Mouse (Mus musculus) CD4-positive helper T cell, adult 2 months (primary cell): ENCODE measurements around the gene Tsacc.
A peak's percentile ranks its signal among the peaks of the same experiment; 100 is the strongest.
"Not testable (repeated sequence)": the region's sequence is repeated elsewhere in the genome, so short reads cannot be mapped to it uniquely, and the experiment has no call there.

Experiments
- DNase-seq: peaks from one replicate; pipeline ENCODE4 v3.0.0-alpha.2; 2012; ENCODE audit warnings: low read depth, missing footprints, low spot score

The Tsacc gene

GRCm38 (mm10) chr3:88284815-88285564 lies 11.8 kb downstream of the Tsacc start:
- not testable (repeated sequence) for DNase-seq

GRCm38 (mm10) chr3:88281141-88281916 lies 15.5 kb downstream of the Tsacc start:
- DNase-seq, result not testable (repeated sequence)

- DNase-seq, result no peak
Measured at GRCm38 (mm10) chr3:88280035-88280434, 16.8 kb downstream of the Tsacc start.

- no peak for DNase-seq
Measured at GRCm38 (mm10) chr3:88276529-88277143, 20.2 kb downstream of the Tsacc start.

- DNase-seq, result no peak
Measured at GRCm38 (mm10) chr3:88276121-88276520, 20.7 kb downstream of the Tsacc start.

GRCm38 (mm10) chr3:88274002-88274401 lies 22.8 kb downstream of the Tsacc start:
- no peak for DNase-seq

GRCm38 (mm10) chr3:88271859-88272258 lies 24.9 kb downstream of the Tsacc start:
- DNase-seq, result no peak

- not testable (repeated sequence) for DNase-seq
Measured at GRCm38 (mm10) chr3:88271298-88271697, 25.5 kb downstream of the Tsacc start.

GRCm38 (mm10) chr3:88268991-88269390 lies 27.8 kb downstream of the Tsacc start:
- no peak for DNase-seq

GRCm38 (mm10) chr3:88268014-88268413 lies 28.8 kb downstream of the Tsacc start:
- DNase-seq, result not testable (repeated sequence)

GRCm38 (mm10) chr3:88262346-88262745 lies 34.5 kb downstream of the Tsacc start:
- no peak for DNase-seq

- no peak for DNase-seq
Measured at GRCm38 (mm10) chr3:88256382-88256781, 40.4 kb downstream of the Tsacc start.

- no peak for DNase-seq
Measured at GRCm38 (mm10) chr3:88255950-88256349, 40.8 kb downstream of the Tsacc start.

GRCm38 (mm10) chr3:88254268-88254926 lies 42.4 kb downstream of the Tsacc start, which contains the start of gene Rhbg:
Gene Rhbg (minus strand): TSS chr3:88254709.
- DNase-seq, result peak; percentile 24

- DNase-seq, result no peak
Measured at GRCm38 (mm10) chr3:88252739-88253138, 44.1 kb downstream of the Tsacc start.

GRCm38 (mm10) chr3:88248406-88248805 lies 48.4 kb downstream of the Tsacc start:
- DNase-seq, result no peak

GRCm38 (mm10) chr3:88247666-88248065 lies 49.1 kb downstream of the Tsacc start:
- no peak for DNase-seq

- peak; percentile 70 for DNase-seq
Measured at GRCm38 (mm10) chr3:88245811-88246210, 51.0 kb downstream of the Tsacc start.

GRCm38 (mm10) chr3:88244071-88244470 lies 52.7 kb downstream of the Tsacc start:
- peak; percentile 50 for DNase-seq

- DNase-seq, result peak; percentile 68
Measured at GRCm38 (mm10) chr3:88242531-88242930, 54.3 kb downstream of the Tsacc start.

GRCm38 (mm10) chr3:88241045-88241786 lies 55.6 kb downstream of the Tsacc start:
- DNase-seq, result no peak
